Mouse (Mus musculus) adrenal gland, postnatal 10 days (tissue): ENCODE data around the gene Cfap46. TPM values are rescaled to one million over a fixed set of nuclear protein-coding genes. Genes with fewer than 3 reads are reported as not detected.
A peak's percentile ranks its signal among the peaks of the same experiment; 100 is the strongest.

Source experiments
- DNase-seq: peaks from one replicate; pipeline ENCODE4 v3.0.0; 2021; ENCODE audit warnings: mixed read lengths
- long read RNA-seq, 2 experiments: library from polyadenylated mRNA; stranded (forward); transcript quantifications; one replicate each; pipeline ENCODE4 v2.0.0; 2021
- total RNA-seq, 2 experiments: library from RNA; stranded (reverse); gene quantifications; 2 replicates each; pipeline ENCODE4 v1.2.3; 2021

Cfap46 gene
- 1 to 10 TPM in 1 of 2 experiments, under 1 TPM in 1; 0.45 to 1.2 TPM for total RNA-seq
- long read RNA-seq, experiment 1, partial matches to known transcripts: 1 of 1 reads
- long read RNA-seq, experiment 1, other reads (novel, unspliced or antisense): 0 of 1 reads
- long read RNA-seq, experiment 2: 0 reads

GRCm38 (mm10) chr7:139683706-139684552 lies at the start of gene Cfap46:
Cfap46 (minus strand) TSS chr7:139683817.
- peak; percentile 91 for DNase-seq

- DNase-seq: no peak
Observed at GRCm38 (mm10) chr7:139731276-139731696, 47.7 kb upstream of the Cfap46 start.

GRCm38 (mm10) chr7:139727072-139727471 lies 43.5 kb upstream of the Cfap46 start:
- no peak for DNase-seq

DNA sequence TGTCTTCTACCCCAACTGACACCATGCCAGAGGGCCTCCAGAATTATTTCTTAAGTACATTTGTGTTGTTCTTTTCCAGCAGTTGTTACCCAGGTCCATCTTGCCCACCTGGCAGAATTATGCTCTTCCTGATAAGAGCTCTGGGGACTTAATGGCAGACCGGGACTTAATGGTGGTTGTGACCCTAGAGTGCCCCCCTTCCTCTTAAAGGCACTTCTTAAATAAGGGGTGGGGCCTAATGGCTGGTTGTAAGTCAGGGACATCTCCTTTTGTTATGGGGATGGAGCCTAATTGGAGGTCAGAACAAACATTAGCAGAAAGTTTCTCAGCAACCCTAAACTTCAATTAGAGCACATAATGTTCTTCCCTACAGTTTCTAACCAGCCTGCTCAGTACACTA lies 42.0 kb upstream of the Cfap46 start:
- DNase-seq: no peak

- no peak for DNase-seq
Observed at GRCm38 (mm10) chr7:139723986-139724385, 40.4 kb upstream of the Cfap46 start.

DNA sequence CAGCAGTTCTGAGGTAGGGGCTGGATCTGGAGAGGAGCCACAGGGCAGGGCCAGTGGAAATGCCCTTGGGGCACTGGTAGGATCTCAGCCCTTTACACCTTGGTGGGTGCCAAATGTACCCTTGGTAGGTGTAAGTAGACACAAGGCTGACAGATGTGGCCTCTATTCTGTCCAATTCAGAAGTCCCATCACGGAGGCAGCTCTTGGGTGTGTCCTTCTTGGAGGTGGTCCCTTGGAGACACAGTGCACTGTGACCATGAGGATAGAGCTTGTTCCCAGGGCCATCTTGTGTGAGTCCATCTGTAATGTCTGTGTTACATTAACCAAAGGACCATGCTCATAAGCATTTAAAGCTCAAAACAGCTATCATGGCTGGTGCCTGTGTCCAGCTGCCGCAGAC lies 37.6 kb upstream of the Cfap46 start:
- no peak for DNase-seq

DNA sequence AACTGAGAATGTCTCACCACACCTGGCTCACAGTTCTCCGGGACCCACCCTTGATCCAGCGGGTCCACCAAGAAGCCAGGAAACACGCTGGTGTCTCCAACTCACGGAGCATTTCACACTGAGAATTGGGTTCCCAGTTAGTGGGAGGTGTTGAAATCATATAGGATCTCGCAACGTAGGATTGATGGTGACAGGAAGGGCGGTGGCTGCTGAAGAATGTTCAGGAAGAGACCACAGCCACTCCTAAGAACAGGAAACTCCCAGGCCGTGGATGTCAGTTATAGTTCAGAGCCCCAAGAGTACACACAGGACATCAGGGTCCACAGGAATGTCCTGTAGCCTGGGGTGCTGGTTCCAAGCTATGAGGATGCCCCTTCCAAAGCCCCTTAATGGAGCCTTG lies 34.2 kb upstream of the Cfap46 start:
- DNase-seq: no peak

DNA sequence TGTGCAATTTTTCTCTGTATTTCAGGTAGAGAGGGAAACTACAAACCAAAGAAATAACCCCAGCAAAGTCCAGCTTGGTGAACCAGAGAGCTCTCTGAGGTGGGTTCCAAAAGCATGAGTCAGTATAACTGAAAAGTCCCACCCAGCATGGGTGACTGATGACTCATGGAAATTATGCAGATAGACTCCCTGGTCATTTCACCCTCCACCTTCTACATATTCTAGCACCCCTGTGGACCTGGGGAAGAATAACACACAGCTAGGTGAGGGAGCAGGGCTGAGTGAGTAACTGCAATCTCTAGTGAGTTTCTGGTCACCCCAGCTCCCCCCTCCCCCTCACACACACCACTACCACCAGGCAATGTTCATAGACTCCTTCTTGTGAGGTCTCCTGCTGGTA lies 28.2 kb upstream of the Cfap46 start:
- no peak for DNase-seq

DNA sequence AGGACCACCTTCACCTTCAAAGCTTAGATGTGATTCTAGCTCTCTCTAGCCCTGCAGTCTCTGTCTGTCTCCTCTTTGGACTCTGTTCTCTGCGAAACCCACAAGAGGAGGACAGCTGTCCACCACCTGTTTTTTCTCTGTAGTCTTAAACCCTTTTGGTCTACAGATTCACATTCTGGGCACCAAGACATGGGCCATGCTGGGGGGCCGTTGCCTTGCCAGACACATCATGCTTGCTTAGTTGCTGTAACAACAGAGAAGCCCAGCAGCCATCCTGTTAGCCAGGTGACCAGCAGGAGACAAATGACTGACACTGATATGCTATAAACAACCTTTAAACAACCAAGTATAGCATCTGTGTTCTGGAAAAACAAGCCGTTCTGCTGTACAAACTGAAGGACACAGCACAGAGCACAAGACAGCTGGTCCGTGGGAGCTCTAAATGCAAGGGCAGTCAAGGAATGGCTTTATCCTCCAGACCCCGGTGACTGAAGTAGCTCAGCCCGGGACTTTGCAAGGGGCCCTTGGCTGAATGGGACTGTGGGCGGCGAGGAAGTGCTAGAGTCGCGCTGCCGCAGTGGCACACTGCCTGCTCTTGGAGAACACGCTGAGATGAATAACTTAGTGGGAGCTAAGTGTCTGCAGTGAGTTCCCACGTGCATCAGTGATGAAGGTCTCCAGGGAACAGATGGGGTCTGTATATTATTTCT lies 22.9 kb upstream of the Cfap46 start:
- no peak for DNase-seq

DNA sequence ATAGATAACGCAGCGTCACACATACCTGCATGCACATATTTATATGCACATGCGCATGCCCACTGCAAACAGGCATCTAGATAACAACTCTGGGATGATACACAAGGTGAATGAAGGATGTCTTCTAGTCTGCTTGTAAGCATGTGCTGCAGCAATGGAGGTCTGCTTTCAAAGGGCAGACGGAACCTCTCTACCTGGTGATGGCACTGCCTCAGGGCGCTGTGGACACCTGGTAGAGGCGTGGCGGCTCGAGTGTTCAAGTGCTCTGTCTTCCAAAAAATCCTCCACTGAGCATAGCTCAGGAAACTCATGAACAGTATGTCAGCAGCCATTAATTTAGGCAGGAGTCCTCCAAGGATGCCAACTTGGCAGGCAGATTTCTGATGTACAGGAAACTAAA lies 22.2 kb upstream of the Cfap46 start:
- no peak for DNase-seq

GRCm38 (mm10) chr7:139705081-139705480 lies 21.5 kb upstream of the Cfap46 start:
- DNase-seq: no peak

GRCm38 (mm10) chr7:139703826-139704199 lies 20.2 kb upstream of the Cfap46 start:
- DNase-seq: no peak

DNA sequence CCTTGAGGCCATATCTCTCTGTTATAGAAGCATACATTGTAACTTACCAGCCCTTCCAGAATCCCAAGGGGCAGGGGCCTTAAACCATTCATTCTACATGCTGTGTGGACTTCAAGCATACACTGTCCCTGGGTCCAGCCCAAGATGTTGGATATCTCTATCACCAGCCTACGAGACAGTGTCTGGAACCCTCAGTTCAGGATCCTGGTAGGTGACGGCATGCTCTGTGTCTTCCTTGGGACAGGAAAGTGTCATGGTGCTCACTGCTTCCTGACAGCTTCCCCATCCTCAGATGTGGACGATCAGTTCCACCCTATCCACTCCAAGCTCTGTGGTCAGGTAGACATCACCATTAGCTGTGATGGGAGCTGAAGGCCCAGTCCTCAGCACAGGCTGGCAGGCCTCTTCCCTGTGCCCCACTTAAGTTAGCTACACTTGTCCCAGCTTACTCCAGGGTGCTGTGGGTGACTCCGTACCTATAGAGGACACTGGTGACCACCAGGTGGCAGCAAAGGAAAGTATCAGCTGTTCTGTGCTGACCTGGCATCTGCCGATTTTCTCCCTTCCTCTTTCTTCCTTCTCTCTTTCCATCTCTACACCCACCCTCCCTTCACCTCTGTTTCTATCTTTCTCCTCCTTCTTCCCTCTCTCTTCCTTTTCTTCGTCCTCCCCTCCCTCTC lies 19.7 kb upstream of the Cfap46 start:
- DNase-seq: peak; percentile 90

DNA sequence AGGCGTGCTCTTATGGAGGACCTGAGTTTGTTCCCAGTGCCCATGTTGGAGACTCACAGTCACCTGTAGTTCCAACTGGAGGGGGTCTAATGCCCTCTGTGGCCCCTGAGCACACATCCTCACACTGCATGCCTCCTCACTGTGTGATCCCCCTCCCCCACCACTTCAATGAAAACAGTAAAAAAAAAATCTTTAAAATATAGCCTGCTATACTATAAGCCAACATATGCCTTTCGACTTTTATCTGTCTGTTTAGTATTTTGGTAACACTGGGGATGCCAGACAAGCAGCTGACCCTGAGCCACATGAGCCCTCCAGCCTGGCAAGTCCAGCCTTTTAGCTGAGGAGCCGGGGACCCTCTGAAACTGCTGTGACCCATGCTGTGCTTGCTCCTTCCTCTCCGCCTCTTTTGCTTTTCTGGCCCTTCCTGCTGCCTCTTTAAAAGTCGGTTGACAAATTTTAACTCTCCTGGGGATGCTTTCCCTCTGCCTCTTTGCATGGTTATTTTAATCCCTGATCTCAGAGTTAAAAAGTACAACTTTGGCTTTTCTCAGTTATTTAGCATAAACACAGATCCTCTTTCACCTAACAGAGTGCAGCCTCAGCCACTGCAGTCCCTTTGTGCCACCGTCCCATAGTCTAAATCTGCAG lies 18.2 kb upstream of the Cfap46 start:
- DNase-seq: no peak

- DNase-seq: no peak
Observed at GRCm38 (mm10) chr7:139692641-139693294, 9.2 kb upstream of the Cfap46 start.

- no peak for DNase-seq
Observed at GRCm38 (mm10) chr7:139692211-139692610, 8.6 kb upstream of the Cfap46 start.

DNA sequence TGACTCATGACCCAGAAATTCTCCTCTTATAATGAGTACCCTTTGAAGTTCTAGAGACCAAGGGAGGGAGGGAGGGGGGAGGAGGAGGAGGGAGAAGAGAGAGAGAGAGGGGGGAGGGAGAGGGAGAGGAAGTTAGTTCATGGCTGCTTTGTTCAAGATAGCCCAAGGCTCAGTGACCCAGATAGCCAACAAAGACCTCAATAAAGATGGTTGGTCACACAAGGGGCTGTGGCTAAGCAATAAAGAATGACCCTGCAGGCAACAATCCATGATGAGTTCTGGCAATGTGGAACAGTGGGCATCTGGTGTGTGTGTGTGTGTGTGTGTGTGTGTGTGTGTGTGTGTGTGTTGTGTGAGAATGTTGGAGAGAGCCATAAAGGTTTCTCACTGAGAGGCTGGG lies 1.7 kb upstream of the Cfap46 start:
- DNase-seq: no peak

GRCm38 (mm10) chr7:139684553-139684929 lies 924 bp upstream of the Cfap46 start:
- DNase-seq: peak; percentile 93

- DNase-seq: peak; percentile 21
Observed at GRCm38 (mm10) chr7:139681921-139682598, 1.6 kb downstream of the Cfap46 start.

DNA sequence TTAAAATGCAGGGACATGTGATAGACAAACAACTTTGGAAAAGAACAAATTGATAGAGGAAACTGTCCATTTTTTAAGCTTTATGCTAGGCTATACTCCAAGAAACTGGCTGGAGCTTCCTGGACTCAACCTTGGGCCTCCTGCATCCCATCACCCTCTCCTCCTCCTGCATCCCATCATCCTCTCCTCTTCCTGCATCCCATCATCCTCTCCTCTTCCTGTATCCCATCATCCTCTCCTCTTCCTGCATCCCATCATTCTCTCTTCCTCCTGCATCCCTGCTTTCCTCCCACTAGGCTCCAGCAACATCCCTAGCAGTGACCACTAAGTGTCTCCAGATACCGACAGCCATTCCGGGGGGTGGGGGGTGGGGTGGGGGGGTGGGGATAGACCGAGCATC lies 7.2 kb downstream of the Cfap46 start:
- no peak for DNase-seq

DNA sequence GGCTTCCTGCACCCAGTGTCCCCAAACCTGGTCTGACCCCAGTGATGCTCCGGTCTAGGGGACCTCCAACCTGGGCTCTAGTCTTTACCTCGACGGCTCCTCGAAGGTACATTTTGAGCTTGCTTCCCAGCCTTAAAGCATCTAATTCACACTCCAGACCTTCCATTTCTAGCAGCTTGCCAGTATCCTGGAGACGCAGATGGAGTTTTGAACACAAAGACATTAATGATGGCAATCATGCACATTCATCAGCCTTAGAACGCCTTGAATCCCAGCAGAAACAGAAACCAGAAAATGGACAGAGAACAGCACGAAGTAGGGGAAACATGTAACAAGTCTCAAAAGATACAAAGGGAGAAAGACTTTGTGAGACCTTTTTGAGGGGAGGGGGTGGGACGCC lies 16.7 kb downstream of the Cfap46 start:
- DNase-seq: no peak
